Mouse (Mus musculus) forelimb bud, embryonic 11.5 days (tissue): Measurements from ENCODE around the gene Prr5l.
A peak's percentile ranks its signal among the peaks of the same experiment; 100 is the strongest.
"Not testable (repeated sequence)": the region's sequence is repeated elsewhere in the genome, so short reads cannot be mapped to it uniquely, and the experiment has no call there.

Experiments
- DNase-seq: peaks from one replicate; pipeline ENCODE4 v3.0.0-alpha.2; 2012; ENCODE audit warnings: low read depth, low spot score

Gene Prr5l

GRCm38 (mm10) chr2:101762955-101763386, 119.9 kb downstream of the Prr5l start:
- no peak for DNase-seq

DNA sequence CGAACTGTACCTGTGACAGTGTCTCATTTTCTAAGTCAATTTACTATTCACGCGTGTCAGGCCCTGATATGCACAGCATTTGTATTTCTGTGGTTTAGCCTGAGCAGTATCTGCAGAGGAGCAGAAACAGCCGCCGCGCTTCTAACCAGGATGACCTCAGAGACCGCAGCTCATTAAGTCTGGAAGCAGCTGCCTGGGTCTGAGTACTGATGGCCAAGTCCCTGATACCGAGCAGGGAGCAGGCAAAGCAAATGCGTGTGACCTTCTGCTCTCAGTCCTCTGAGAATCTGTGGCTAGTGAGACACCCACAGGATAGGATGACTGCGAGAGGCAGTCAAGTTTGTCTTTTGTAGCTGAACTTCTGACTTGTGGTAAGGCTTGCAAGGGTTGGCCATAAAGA, 120.4 kb downstream of the Prr5l start:
- DNase-seq = no peak

GRCm38 (mm10) chr2:101761898-101762297, 120.9 kb downstream of the Prr5l start:
- no peak for DNase-seq

DNA sequence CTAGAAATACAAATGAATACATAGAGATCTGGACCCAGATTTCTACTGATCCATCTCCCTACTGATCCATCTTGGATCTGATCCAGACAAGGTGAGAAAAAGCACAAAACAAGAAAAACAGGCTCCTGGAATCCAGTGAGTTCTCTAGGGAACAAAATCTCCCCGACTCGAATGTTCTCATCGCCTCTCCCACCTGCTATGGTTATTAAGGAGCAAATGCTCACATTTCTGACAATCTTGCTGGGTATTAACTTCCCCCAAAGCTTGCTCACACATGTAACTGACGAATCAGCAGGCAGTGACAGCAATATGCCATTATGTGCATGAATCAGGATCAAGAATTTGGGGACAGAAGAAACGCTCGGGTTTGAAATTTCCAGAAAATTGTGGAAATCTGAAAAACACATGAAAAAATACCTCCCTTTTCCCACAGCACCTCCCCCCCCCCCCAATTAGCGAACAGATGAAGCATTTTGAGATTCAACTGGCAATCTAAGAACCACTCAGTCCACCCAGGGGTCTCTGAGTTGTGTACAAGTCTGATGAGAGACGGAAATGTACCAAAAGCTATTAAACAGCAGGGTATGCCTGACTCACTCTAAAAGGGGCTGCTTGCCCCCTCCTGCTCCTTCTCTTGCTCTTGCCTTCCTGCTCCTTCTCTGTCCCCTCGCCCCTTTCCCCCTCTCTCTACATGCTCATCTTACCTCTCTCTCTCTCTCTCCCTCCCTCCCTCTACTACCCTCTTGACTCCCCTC, 123.1 kb downstream of the Prr5l start:
- no peak for DNase-seq

DNA sequence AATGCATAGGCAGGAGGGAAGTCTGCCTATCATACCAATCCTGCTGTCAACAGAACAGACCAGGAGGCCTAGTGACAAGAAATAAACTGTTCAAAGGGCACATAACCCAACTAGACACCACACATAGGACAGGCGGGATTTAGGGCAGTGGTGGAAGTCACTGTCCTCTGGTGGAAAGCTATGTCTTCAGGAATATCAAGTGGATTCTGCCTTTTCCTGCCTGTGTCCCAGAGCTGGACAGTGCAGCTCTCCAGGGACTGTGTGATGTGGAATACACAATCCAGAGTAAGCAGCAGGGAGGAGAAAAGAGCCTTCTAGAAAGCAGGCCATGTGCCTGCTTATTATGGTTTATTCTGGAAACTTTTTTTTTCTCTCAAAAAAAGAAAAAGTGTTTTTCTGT, 125.0 kb downstream of the Prr5l start:
- no peak for DNase-seq

- no peak for DNase-seq
Observed at GRCm38 (mm10) chr2:101756069-101756753, 126.6 kb downstream of the Prr5l start.

DNA sequence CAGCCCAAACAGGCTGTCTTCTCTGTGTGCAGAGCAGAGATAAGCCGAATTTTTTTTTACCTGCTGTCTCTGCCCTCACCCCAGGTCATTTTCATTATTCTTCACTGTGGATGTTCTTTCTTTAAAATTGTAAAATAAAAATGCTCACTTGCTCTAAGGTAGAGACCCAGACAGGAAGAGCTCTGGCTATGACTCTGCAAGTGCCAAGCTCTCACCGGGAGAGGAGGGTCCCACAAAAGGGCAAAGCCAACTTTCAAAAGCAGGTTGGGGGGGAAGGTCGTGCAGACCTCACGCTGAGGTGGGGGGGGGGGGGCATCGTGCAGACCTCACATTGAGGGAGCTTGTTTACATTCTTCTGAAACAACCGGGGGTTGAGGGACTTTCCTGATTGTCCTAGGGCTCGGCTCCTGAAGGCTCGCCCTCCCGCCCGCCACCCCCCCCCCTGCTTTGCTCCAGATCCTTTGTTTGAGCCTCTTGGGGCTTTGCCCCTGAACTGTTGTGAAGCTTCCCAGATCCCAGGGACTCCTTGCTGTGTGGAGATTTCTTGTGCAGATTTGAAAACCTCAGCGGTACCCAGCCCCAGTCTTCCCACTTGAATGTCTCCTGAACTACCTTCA, 127.8 kb downstream of the Prr5l start:
- no peak for DNase-seq

GRCm38 (mm10) chr2:101754428-101754827, 128.4 kb downstream of the Prr5l start:
- no peak for DNase-seq

- DNase-seq = no peak
Observed at GRCm38 (mm10) chr2:101752979-101753378, 129.8 kb downstream of the Prr5l start.

DNA sequence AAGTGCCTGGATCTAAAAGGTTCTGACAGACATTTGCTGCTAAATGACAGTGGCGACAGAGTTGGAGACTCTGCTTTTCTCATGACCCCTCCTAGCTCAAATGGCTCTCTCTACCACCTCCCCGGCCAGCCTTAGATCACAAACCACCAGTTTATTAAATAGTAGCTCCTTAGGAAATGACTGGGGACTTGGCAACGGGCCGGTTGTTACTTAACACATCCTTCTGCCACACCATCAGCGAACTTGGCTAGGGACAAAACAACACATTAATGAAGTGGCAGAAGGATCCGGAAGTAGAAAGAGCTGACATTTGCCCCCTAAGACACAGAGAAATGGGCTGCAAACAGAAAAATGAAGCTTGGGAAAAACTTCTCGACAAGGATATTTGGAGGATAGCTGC, 130.4 kb downstream of the Prr5l start:
- no peak for DNase-seq

DNA sequence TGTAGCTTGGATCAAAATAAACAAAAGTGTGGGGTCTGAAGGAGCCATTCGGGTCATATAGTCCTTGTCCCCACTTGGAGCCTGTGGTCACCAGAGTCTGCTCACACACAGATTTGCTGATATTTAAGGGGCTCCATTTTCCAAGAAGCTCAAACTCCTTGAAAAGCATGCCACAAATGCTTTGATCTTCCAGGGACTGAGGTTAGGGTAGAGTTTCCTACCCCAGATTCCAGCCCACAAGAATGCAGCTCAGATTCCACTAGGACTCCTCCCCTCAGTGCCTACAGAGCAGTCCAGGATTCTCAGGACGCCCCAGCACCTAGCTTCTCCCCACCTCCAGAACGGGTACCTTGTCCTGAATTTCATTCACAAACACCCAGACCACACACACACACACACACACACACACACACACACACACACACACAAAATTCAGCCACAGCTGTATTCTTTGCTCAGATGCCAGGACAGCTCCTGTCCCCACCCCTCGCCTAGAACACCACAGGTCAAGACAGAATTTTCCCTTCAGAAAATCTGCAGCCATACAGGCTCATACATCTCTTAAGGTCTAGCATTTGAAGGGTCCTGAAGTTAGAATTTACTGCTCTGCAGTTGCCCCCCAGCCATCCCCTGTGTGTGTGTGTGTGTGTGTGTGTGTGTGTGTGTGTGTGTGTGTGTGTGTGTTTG, 131.4 kb downstream of the Prr5l start:
- peak; percentile 71 for DNase-seq

GRCm38 (mm10) chr2:101746537-101746936, 136.3 kb downstream of the Prr5l start:
- DNase-seq = no peak

GRCm38 (mm10) chr2:101745656-101746055, 137.2 kb downstream of the Prr5l start:
- not testable (repeated sequence) for DNase-seq

DNA sequence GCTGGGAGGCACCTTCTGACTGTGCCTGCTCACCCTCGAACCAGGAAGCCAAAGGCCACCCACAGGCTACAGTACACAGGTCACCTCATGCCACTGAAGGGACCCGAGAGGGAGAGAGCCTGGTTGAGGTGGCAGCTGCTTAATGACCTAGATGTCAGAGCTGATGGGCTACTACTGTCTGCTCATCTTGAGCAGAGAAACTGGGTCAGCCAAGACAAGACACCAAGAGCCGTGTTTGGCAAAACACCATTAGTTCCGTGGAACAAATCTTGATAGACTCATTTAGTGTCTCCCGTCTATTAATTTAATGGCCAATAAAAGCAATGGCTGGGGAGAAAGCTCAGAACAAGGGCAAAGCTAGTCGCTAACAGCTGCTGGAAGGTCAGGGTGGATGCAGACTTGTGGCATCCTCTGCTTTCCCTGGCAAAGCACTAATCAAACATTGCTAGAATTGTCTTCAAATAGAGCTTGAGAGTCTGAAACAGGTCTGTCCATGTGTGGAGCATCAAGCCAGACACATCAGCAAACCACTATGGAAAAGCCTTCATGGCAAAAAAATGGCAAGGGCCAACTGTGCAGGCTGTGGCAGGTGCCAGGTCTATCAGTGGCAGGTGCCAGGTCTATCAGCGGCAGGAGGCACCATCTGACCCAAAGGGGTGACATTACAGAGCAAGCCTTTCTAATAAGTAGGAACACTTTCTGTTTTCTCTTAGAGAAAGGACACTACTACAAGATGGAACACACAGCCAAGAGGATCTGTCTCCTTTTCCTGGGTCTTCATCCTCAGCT, 140.6 kb downstream of the Prr5l start:
- DNase-seq = no peak

- DNase-seq = no peak
Observed at GRCm38 (mm10) chr2:101741653-101742052, 141.2 kb downstream of the Prr5l start.

DNA sequence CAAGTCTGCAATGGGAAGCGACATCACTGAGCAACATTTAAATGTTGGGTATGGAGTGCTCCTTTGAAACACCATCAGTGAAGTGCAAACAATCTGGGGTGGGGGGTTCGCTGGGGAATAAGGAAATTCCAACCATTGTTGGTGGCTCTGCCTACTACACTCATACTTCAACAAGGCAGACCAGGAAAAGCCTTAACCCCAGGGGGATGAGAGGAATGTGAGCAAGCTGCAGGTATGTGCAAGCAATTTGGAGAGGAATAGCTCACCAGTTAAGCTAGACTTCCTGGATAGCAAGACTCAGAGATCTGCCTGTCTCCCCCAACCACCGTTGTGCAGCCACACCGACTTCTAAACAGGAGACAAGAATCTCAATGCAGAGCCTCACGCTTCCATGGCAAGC, 142.9 kb downstream of the Prr5l start:
- DNase-seq = no peak

GRCm38 (mm10) chr2:101733564-101733963, 149.3 kb downstream of the Prr5l start:
- no peak for DNase-seq

DNA sequence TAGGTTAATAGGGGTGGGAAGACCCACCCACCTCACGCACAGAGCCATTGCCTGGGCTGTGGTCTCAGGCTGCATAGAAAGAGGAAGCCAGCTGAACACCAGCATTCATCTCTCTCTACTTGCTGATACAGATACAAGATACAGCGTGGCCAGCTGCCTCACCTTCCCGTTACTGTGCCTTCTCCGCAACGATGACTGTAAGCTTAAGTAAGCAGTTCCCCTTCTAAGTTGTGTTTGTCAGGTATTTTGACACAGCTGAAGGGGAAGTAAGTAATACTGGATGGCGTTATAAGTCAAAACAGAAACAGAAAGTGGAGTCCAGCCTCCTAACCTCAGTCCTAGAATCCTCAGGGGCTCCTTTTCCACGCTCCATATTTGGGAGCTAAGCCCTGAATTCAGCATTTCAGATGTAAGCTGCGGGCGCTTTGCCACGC, 150.0 kb downstream of the Prr5l start:
- no peak for DNase-seq

DNA sequence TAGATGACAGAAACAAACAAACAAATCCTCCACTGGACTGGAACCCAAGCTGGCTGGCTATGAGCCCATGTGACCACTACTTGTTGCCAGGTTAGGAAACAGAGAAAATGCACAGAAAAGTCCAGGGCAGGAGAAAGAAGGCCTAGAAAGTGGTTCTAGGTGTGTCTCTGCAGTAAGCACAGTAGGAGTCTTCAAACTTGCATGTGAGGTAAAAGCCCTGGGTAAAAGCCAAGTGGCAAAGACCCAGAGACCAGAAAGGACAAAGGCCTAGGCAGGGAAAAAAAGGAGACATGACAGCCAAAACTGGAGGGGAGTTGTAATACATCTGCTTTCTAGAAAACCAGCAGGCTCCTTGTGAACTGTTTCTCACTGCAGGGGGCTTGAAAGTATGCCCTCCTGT, 151.9 kb downstream of the Prr5l start:
- DNase-seq = no peak

DNA sequence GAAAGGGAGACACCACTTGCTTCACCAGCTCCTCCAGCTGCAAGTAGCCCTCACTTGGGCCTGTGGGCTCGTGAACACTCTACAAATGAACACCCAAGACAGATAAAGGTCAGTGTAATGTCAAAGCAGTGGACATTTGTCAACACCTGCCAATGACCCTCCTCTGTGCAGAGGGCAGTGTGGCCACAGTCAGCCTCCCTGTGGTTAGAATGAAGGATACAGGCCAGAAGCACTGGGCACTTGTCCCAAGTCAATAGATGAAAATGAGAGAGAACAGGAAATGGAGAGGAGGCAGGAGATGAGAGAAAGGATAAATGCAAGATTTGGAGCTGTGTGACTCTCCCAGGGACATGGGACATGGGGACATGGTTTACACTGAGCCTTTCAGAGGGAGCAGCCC, 153.4 kb downstream of the Prr5l start:
- DNase-seq = no peak

GRCm38 (mm10) chr2:101727787-101728186, 155.0 kb downstream of the Prr5l start:
- no peak for DNase-seq
